Mouse (Mus musculus) myocyte (in vitro differentiated cells): ENCODE data around the gene Gtf3c1. TPM values are rescaled to one million over a fixed set of nuclear protein-coding genes. Genes with fewer than 3 reads are reported as not detected.

Source experiments
- H3K27me3 ChIP-seq: one replicate; pipeline ENCODE4 v1.6.1; 2011; ENCODE audit not compliant: control insufficient read depth, insufficient read depth, insufficient read length
- H3K36me3 ChIP-seq: one replicate; pipeline ENCODE4 v1.6.1; 2011; ENCODE audit not compliant: control insufficient read depth, insufficient read depth
- H3K4me2 ChIP-seq: one replicate; pipeline ENCODE4 v1.6.1; 2011; ENCODE audit warnings: low read depth, control low read depth
- H3K4me3 ChIP-seq: one replicate; pipeline ENCODE4 v1.5.1; 2011; ENCODE audit warnings: mild to moderate bottlenecking, control low read depth, moderate library complexity
- H3K79me2 ChIP-seq: one replicate; pipeline ENCODE4 v1.6.1; 2011; ENCODE audit not compliant: control insufficient read depth, insufficient read depth
- H3ac ChIP-seq: one replicate; pipeline ENCODE4 v1.6.1; 2011; ENCODE audit not compliant: control insufficient read depth, insufficient read length
- CEBPB ChIP-seq: IDR thresholded peaks from 2 replicates; pipeline ENCODE4 v1.6.1; 2011; ENCODE audit warnings: mild to moderate bottlenecking, moderate library complexity; ENCODE audit not compliant: poor library complexity, insufficient read depth, severe bottlenecking
- E2F4 ChIP-seq: IDR thresholded peaks from one replicate; pipeline ENCODE4 v1.6.1; 2011; ENCODE audit warnings: mild to moderate bottlenecking, control low read depth, moderate library complexity; ENCODE audit not compliant: insufficient read depth
- MAX ChIP-seq: IDR thresholded peaks from one replicate; pipeline ENCODE4 v1.6.1; 2011; ENCODE audit warnings: low read depth, mild to moderate bottlenecking, control low read depth
- MYOD1 ChIP-seq, 3 experiments: IDR thresholded peaks; one replicate each; pipeline ENCODE4 v1.6.1; 2011; ENCODE audit warnings: control low read depth in 2 of 3, low read depth in 2 of 3, mild to moderate bottlenecking in 2 of 3, moderate library complexity in 1 of 3; ENCODE audit not compliant: insufficient read length in 2 of 3, control insufficient read depth in 1 of 3
- MYOG ChIP-seq, 3 experiments: IDR thresholded peaks; one replicate each; pipeline ENCODE4 v1.6.1; 2011; ENCODE audit warnings: control low read depth in 2 of 3, low read depth in 2 of 3, mild to moderate bottlenecking in 2 of 3; ENCODE audit not compliant: insufficient read length in 2 of 3, control insufficient read depth in 1 of 3, insufficient read depth in 1 of 3
- POLR2A ChIP-seq: IDR thresholded peaks from one replicate; pipeline ENCODE4 v1.6.1; 2011; ENCODE audit warnings: low read depth, mild to moderate bottlenecking, control low read depth, moderate library complexity; ENCODE audit not compliant: insufficient read length
- POLR2AphosphoS2 ChIP-seq: IDR thresholded peaks from one replicate; pipeline ENCODE4 v1.6.1; 2011; ENCODE audit warnings: low read depth, control low read depth; ENCODE audit not compliant: insufficient read length
- REST ChIP-seq: IDR thresholded peaks from one replicate; pipeline ENCODE4 v1.6.1; 2011; ENCODE audit warnings: mild to moderate bottlenecking, control low read depth, moderate library complexity; ENCODE audit not compliant: insufficient read depth, insufficient read length
- SRF ChIP-seq: IDR thresholded peaks from one replicate; pipeline ENCODE4 v1.6.1; 2011; ENCODE audit warnings: low read depth; ENCODE audit not compliant: control insufficient read depth, insufficient read length
- TCF12 ChIP-seq: IDR thresholded peaks from one replicate; pipeline ENCODE4 v1.6.1; 2011; ENCODE audit warnings: mild to moderate bottlenecking, control low read depth; ENCODE audit not compliant: poor library complexity, insufficient read depth, severe bottlenecking
- TCF3 ChIP-seq: IDR thresholded peaks from one replicate; pipeline ENCODE4 v1.6.1; 2011; ENCODE audit warnings: low read depth, control low read depth; ENCODE audit not compliant: insufficient read length
- USF1 ChIP-seq: IDR thresholded peaks from one replicate; pipeline ENCODE4 v1.6.1; 2011; ENCODE audit warnings: low read depth, mild to moderate bottlenecking, control low read depth, moderate library complexity
- polyA plus RNA-seq: library from polyadenylated mRNA; unstranded; fragments of >200 nt; fragmentation: generic; extraction: Trizol; gene quantifications from one replicate; pipeline ENCODE4 v1.2.1, GENCODE M21; 2012; ENCODE audit warnings: missing spikeins

Gtf3c1 gene
- polyA plus RNA-seq, 1 experiment: 38.3 TPM

DNA sequence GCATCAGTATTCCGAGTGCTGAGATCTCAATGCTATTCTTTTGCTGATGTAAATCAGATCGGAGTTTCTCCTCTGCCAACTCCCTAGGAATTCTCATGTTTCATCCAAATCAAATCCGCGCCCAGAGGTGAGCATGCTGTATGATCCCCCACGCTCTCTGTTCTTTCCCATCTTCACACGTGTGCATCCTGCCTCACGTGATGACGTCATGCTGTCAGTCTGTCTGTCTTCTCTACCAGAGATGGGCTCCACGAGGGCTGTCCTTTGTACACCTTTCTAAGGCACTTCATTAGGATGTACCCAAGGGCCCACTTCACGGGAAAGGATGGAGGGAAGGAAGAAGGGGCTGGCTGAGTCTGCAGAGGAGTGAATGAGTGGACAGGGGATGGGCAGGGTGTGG lies 107.4 kb downstream of the Gtf3c1 start:
- TF ChIP-seq REST: no peak
- TF ChIP-seq TCF12: no peak
- TF ChIP-seq MYOD1 (IDR thresholded peaks at IDR 0.05; ENCODE audit: control insufficient read depth in 1 of 3, insufficient read length in 2 of 3, low read depth in 2 of 3): no peak
- no peak for TF ChIP-seq MAX
- no peak for TF ChIP-seq MYOG (IDR thresholded peaks at IDR 0.05; ENCODE audit: control insufficient read depth in 1 of 3, insufficient read depth in 1 of 3, insufficient read length in 2 of 3, low read depth in 2 of 3)
- TF ChIP-seq TCF3: no peak
- no peak for TF ChIP-seq CEBPB
- no peak for TF ChIP-seq POLR2A
- H3K36me3 ChIP-seq: no peaks in the 10 kb centered on the region
- H3K27me3 ChIP-seq: no peaks in the 10 kb centered on the region
- no peak overlapping the region for H3K4me3 ChIP-seq
- no peak overlapping the region for H3K4me2 ChIP-seq
- no peak overlapping the region for H3ac ChIP-seq
- no peaks in the 10 kb centered on the region for H3K79me2 ChIP-seq

DNA sequence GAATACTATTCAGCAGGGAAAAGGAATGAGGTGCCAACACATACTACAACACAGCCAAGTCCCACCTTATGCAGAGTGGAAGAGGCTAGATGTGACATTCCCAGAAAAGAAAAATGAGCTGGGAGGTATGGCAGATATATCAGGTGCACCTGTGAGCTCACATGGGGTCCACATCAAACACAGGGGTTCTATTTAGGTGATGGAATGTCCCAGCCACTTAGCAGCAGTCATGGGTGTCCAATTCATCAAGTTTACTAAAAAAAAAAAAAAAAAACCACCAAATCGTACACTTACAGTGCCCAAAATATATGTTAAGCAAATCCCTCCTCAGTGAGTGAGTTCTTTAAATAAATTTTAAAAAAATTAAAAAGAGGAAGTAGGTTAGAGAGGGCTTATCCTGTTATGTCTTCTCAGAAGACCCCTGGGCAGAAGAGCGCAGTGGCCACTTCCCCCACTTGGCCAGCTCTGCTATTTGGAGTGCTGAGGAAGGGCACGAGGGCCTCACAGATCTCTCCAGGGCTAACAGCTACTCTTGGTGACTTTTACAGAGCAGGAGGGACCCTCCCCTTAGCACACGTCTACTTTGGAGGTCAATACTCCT lies 108.1 kb downstream of the Gtf3c1 start:
- no peaks in the 10 kb centered on the region for H3K27me3 ChIP-seq
- no peak overlapping the region for H3K4me3 ChIP-seq
- H3K79me2 ChIP-seq: no peaks in the 10 kb centered on the region
- TF ChIP-seq POLR2AphosphoS2: no peak
- no peak for TF ChIP-seq CEBPB
- TF ChIP-seq TCF3: no peak
- no peak for TF ChIP-seq MYOG (IDR thresholded peaks at IDR 0.05; ENCODE audit: control insufficient read depth in 1 of 3, insufficient read depth in 1 of 3, insufficient read length in 2 of 3, low read depth in 2 of 3)
- TF ChIP-seq POLR2A: no peak
- TF ChIP-seq MAX: no peak
- TF ChIP-seq MYOD1 (IDR thresholded peaks at IDR 0.05; ENCODE audit: control insufficient read depth in 1 of 3, insufficient read length in 2 of 3, low read depth in 2 of 3): no peak
- no peak for TF ChIP-seq USF1
- no peak for TF ChIP-seq TCF12
- TF ChIP-seq E2F4: no peak
- TF ChIP-seq SRF: no peak
- no peak overlapping the region for H3ac ChIP-seq
- no peaks in the 10 kb centered on the region for H3K36me3 ChIP-seq
- no peak overlapping the region for H3K4me2 ChIP-seq

DNA sequence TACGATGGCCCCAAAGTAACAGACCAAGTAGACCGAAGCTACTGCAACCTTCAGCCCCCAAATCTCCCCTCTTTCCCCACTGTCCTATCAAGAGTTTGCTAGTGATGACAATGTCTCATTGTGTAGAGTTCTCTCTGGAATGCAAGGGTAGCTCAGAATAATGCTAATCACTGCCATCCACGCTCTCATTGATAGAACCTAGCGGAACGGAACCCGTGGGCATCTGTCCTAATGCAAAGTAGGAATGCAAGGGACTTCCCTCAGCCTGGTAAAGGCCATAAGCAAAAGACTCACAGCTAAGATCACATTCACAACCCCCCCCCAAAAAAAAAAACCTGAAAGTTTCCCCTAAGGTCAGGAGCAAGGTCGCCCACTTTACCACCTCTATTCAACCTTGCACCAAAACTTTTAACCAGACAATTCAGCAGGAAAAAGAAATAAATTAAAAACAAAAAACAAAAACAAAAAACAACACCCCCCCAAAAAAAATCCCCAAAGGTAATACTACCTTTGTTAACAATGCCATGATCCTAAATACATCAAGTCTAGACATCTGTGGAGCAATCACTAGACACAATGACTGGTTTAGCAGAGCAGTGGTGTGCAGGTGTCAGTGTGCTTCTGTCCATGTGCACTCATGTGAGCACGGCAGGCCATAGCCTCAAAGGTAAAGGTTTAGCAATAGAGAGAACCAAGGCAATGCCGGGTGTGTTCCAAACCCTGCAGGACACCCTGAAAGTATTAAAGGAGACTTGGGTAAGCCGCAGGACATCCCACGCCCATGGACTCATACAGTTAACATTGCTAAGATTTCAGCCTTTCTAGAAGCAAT lies 109.8 kb downstream of the Gtf3c1 start:
- Histone ChIP-seq H3K4me2 (no peak overlapping the region), H3K27me3 (no peaks in the 10 kb centered on the region), H3ac (no peak overlapping the region), H3K79me2 (no peaks in the 10 kb centered on the region), H3K36me3 (no peaks in the 10 kb centered on the region), H3K4me3 (no peak overlapping the region)
- no peak for TF ChIP-seq POLR2A
- no peak for TF ChIP-seq SRF
- no peak for TF ChIP-seq TCF12
- TF ChIP-seq E2F4: no peak
- TF ChIP-seq CEBPB: no peak
- no peak for TF ChIP-seq TCF3
- TF ChIP-seq REST: no peak

DNA sequence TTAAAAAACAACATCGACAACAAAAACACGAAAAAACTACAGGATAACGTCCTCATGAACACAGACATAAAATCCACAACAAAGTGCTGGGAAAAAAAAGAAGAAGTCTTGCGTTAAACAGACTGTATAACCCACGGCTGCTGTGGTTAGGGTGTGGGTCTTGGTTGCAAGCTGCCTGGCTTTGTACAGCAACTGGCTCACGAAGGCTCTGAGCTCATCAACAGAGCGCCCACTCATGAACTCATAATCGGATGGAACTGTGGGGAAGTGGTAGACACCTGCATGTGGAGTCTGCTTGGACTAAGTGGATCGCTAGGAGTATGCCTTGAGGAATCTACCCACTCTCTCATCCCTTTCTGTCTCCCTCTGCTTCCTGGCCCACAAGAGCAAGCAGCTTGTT lies 110.5 kb downstream of the Gtf3c1 start:
- no peak for TF ChIP-seq USF1
- no peak for TF ChIP-seq POLR2A
- TF ChIP-seq SRF: no peak
- Histone ChIP-seq H3ac (no peak overlapping the region), H3K4me3 (no peak overlapping the region), H3K79me2 (no peaks in the 10 kb centered on the region), H3K36me3 (no peaks in the 10 kb centered on the region), H3K27me3 (no peaks in the 10 kb centered on the region), H3K4me2 (no peak overlapping the region)

DNA sequence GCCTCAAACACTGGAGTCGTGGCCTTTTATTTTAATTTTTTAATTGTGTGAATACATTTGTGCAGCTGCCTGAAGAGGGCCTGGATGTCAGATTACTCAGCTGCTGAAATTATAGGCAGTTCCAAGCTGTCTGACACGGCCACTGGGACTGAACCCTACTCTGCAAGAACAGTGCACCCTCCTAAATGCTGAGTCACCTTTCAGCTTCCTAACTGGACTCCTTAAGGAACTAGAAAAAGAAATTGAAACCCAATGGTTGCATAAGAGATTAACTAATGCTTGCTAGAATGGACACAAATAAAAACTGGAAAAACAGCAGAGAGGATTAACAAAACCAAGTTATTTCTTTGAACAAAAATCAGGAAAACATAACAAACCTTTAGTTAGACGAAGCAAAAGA lies 111.2 kb downstream of the Gtf3c1 start:
- no peak overlapping the region for H3K4me2 ChIP-seq
- no peak overlapping the region for H3K4me3 ChIP-seq
- H3K27me3 ChIP-seq: no peaks in the 10 kb centered on the region
- TF ChIP-seq TCF3 (no peak), SRF (no peak), MAX (no peak), E2F4 (no peak), CEBPB (no peak), TCF12 (no peak), REST (no peak), POLR2AphosphoS2 (no peak), USF1 (no peak), MYOD1 (IDR thresholded peaks at IDR 0.05; ENCODE audit: control insufficient read depth in 1 of 3, insufficient read length in 2 of 3, low read depth in 2 of 3) (no peak)
- H3K79me2 ChIP-seq: no peaks in the 10 kb centered on the region
- H3ac ChIP-seq: no peak overlapping the region
- H3K36me3 ChIP-seq: no peaks in the 10 kb centered on the region
